Mouse (Mus musculus): ENCODE results near the gene Slc30a2.
"Not testable (repeated sequence)": the region's sequence is repeated elsewhere in the genome, so short reads cannot be mapped to it uniquely, and the experiment has no call there.

Gene Slc30a2

DNA sequence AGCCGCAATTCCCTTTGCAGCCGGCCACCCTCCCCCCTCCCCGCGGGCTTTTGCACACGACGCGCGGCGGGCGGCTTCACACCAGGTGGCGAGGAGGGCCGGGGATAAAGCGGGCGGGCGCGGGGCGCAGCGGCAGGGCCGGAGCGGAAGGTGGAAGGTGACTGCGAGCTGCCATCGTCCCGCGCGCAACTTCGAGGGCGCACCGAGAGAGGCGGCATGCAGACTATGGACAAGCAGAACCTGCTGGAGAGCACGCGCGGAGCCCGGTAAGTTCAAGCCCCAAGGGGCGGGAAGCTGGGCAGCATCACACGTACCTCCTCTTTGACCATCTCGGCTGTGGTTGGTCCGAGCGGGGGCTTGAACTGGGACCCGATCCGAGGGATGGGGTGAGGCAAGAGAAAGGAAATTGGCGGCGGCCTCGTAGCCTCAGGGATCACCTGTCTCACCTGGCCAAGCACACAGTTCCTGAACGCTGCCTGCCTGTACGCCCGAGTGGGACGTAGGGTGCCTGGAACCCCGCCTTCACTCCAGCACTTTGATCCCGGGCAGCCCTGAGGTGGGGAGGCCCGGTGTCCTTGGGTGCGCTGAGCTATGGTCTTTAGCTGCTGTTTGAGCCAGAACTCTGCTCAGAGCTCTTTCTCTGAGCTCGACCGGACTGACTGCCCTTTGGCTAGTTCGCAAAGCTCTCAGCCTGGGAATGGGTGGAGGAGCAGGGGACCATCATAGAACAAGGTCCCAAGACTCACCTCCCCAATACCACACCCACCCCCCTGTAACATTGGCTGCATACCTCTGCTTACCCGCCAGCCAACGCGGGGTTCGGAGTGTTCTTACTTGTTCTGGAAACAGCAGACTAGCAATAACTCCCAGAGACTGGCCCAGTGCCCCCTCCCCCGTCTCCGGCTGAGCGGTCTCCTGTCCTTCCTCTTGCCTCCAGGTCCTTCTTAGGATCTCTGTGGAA, at the start of gene Slc30a2:
Gene Slc30a2, plus strand, starts transcription at position 111 of the 961 bp plus-strand sequence.
- DNase-seq (ENCODE audit: low spot score in 2 of 2): peak in 1 of 2 experiments; percentile 29

GRCm38 (mm10) chr4:134293692-134294163, 49.3 kb upstream of the Slc30a2 start:
- no peak for DNase-seq (ENCODE audit: low spot score in 2 of 2)

- not testable (repeated sequence) for DNase-seq (ENCODE audit: low spot score in 2 of 2)
These were observed 46.9 kb upstream of the Slc30a2 start for GRCm38 (mm10) chr4:134296096-134296495.

GRCm38 (mm10) chr4:134296523-134296922, 46.5 kb upstream of the Slc30a2 start:
- DNase-seq (ENCODE audit: low spot score in 2 of 2): no peak

- no peak for DNase-seq (ENCODE audit: low spot score in 2 of 2)
These were observed 45.6 kb upstream of the Slc30a2 start for GRCm38 (mm10) chr4:134297369-134297768.

DNA sequence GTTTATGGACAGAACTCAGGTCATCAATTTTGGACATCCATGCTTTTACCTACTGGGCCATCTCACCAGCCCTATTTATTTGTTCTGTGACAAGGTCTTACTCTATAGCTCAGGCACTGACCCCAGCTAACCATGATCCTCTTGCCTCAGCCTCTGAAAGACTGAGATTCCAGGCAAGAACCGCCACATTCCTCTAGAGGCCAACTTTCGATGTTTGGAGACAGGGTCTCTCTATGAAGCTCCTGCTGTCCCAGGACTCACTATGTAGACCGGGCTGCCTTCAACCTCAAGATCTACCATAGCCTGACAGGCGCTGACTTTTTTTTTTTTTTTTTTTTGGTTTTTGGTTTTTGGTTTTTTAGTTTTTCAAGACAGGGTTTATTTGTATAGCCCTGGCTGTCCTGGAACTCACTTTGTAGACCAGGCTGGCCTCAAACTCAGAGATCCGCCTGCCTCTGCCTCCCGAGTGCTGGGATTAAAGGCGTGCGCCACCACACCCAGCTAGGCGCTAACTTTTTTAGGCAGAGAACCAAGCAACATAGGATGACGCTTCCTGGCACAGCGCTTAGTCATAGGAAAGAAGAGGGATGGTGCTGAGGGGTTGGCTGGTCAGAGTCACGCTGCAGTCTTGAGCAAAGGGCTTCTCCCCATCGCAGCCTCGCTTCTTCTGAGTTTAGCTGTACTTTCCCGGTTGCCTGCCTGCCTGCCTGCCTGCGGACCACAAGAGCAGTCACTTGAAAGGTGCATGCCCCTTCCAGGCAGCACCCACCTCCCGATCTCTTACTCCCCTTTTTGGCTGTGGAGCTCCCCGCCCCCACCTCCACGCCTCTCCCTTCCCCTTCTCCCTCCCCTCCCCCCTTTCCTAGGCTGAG, 44.1 kb upstream of the Slc30a2 start:
- no peak for DNase-seq (ENCODE audit: low spot score in 2 of 2)

- DNase-seq (ENCODE audit: low spot score in 2 of 2): no peak
These were observed 43.5 kb upstream of the Slc30a2 start for GRCm38 (mm10) chr4:134299498-134299810.

DNA sequence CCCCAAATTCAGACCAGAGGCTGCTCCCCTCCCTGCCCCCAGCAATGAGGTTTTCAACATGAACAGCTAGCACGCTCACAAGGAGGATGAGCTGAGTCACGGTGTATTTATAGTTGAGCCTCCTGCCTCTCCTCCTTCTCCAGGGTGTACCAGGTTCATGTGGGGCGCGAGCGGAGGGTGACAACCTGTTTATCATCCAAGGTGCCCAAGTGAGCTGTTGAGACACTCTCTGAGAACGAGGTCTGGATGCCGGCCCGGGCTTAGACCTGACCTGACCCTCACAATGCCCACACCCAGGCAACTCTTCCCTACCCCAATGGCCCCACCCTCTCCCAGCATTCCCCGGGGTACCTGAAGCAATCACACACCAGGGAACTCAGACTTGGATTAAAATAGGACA, 42.7 kb upstream of the Slc30a2 start:
- no peak for DNase-seq (ENCODE audit: low spot score in 2 of 2)

DNA sequence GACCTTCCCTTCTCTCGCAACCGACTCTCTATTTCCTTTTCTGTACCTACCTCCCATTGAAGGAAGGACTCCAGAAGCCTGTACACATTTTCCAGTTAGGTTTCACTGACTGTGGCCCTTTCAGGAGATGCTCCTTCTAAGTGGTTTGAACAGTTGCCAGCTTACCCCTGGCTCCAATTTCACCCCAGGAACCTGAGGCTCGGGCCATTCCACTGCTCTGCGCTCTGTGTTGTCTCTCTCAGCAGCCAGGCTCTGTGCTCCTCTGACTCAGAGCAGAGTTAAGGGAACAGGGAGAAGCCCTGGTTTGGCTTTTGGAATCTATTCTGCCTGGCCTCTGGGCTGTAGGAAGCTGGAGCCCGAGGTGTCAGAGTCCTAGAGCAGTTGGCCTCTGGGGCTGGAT, 40.9 kb upstream of the Slc30a2 start:
- DNase-seq (ENCODE audit: low spot score in 2 of 2): no peak

- DNase-seq (ENCODE audit: low spot score in 2 of 2): no peak
These were observed 36.0 kb upstream of the Slc30a2 start for GRCm38 (mm10) chr4:134306963-134307362.

DNA sequence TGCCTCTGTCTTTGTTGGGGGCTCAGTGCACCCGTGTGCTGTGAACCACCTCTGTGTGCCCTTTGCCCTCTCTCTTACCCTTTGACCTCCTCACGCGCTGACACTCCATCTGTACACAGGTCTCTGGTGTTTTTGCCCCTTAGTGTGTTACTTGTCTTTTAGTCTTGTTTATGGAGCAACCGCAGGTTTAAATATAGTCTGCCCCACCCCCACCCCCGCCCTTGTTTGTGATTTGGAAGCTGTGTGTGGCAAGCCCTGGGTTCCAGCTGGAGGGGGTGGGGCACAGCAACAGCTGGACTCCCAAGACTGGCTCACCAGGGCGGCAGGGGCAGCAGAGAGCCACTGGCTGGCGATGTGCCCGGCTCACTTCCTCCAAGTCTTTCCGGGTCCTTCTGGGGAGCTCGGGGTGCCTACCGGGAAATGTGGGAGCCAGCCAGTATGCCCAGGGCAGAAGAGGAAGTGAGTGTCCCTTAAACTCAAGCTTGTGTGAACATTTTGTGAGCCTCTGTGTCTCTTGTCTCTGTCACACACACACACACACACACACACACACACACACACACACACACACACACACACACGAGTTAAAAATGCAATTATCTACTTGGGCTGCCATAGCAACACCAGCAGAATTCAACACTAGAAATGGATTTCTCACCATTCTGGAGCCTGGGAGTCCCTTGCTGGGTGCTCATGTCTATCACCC, 35.5 kb upstream of the Slc30a2 start:
- peak in 1 of 2 experiments; percentile 61 for DNase-seq (ENCODE audit: low spot score in 2 of 2)

GRCm38 (mm10) chr4:134310106-134310505, 32.9 kb upstream of the Slc30a2 start:
- DNase-seq (ENCODE audit: low spot score in 2 of 2): no peak

DNA sequence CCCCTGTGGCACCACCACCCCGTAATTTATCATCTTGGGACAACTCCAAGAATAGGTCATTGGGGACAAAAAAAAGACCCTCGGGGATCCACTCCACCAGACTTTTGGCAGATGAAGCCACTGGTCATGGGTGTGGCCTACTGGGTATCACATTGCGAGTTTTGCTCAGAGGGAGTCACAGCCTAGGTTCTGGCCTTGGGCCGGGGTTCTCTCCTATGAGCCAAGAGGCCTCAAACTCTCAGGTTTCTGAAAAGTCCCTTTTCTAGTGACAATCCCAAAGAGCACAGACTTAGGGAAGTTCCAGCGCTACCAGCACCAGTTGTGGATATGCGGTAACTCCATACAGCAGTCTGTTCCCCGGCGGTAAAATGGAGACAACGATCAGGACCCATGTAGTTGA, 32.3 kb upstream of the Slc30a2 start:
- DNase-seq (ENCODE audit: low spot score in 2 of 2): no peak

- no peak for DNase-seq (ENCODE audit: low spot score in 2 of 2)
These were observed 31.2 kb upstream of the Slc30a2 start for GRCm38 (mm10) chr4:134311784-134312183.

- DNase-seq (ENCODE audit: low spot score in 2 of 2): no peak
These were observed 30.6 kb upstream of the Slc30a2 start for GRCm38 (mm10) chr4:134312341-134312740.

DNA sequence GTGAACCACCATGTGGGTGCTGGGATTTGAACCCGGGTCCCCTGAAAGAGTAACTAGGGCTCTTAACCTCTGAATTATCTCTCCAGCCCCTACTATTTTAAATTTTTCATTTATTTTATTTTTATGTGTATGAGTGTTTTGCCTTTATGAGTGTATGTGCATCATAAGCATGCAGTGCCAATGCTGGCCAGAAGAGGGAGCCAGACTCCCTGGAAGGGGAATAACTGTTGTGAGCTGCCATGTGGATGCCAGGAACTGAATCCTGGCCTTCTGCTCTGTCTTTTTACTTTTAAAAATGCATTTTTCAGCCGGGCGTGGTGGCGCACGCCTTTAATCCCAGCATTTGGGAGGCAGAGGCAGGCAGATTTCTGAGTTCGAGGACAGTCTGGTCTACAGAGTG, 30.1 kb upstream of the Slc30a2 start:
- DNase-seq (ENCODE audit: low spot score in 2 of 2): no peak

DNA sequence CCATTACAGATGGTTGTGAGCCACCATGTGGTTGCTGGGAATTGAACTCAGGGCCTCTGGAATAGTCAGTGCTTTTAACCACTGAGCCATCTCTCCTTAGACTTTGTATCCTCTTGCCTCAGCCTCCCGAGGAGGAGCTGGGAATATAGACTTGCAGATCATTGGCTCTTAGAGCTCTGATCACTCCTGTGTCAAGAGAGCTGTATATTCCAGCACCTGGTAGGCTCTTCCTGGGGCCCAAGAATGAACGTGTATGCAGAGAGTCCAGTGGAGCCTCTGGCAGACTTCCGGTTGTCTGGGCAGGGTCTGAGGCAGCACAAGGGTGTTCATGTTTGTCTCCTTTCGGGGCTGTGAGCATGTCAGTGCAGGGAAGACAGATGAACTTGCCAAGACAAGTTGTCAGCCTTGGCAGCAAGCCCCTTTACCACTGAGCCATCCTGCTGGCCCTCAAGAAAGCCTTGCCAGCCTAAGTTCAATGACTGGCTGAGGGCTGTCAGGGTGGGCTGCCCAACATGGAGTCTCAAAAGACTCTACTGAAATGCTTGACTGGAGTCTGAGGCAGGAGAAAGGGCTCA, 28.8 kb upstream of the Slc30a2 start:
- no peak for DNase-seq (ENCODE audit: low spot score in 2 of 2)

DNA sequence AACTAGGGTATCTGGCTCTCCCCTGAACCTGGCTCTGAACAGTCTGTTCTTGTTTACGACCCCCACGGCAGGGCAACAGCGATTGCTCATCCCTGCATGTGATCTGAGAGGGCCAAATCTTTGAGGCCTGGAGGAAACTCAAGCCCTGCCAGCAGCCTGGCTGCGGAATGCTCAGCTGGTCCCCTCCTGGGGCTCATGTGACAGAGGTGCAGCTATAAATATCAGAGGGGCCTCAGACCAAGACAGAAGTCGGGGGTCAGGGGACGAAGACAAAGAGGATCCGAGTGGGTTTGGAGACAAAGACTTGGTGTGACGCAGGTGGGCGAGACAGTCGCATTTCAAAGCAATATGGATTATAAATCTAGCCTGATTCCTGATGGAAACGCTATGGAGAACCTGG, 28.1 kb upstream of the Slc30a2 start, which contains the start of gene Trim63:
Gene Trim63, plus strand, starts transcription at position 245 of the 400 bp plus-strand sequence.
- DNase-seq (ENCODE audit: low spot score in 2 of 2): no peak

- no peak for DNase-seq (ENCODE audit: low spot score in 2 of 2)
These were observed 27.5 kb upstream of the Slc30a2 start for GRCm38 (mm10) chr4:134315470-134315869.

DNA sequence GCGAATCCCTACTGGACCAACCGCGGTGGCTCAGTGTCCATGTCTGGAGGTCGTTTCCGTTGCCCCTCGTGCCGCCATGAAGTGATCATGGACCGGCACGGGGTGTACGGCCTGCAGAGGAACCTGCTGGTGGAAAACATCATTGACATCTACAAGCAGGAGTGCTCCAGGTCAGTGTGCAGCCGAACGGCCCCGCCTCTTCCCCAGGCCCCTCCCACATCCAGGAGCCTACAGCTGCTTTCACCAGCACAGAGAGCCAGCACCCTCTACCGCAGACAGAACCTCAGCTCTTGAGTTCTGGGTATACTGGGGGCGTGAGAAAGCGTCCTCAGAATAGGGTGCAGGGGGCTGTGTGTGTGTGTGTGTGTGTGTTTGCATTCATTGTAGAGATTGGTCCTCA, 26.6 kb upstream of the Slc30a2 start:
- DNase-seq (ENCODE audit: low spot score in 2 of 2): no peak

- DNase-seq (ENCODE audit: low spot score in 2 of 2): no peak
These were observed 23.9 kb upstream of the Slc30a2 start for GRCm38 (mm10) chr4:134319074-134319473.

All from urinary bladder, postnatal 4 days (tissue).